Mouse (Mus musculus) kidney, embryonic 14.5 days (tissue): ENCODE results near the gene Slc7a1. TPM values are rescaled to one million over a fixed set of nuclear protein-coding genes. Genes with fewer than 3 reads are reported as not detected.
A peak's percentile ranks its signal among the peaks of the same experiment; 100 is the strongest.
"Not testable (repeated sequence)": the region's sequence is repeated elsewhere in the genome, so short reads cannot be mapped to it uniquely, and the experiment has no call there.

ENCODE experiments used
- ATAC-seq: fragments of 200-750 bp; cut with Nextera tagmentation; 2 replicates; pipeline ENCODE4 v1.8.0; 2017; ENCODE audit warnings: moderate number of reproducible peaks, mild to moderate bottlenecking, moderate TSS enrichment, moderate library complexity; ENCODE audit not compliant: low FRiP score, low TSS enrichment
- H3K27ac ChIP-seq: fragments of 300-500 bp; sonication (generic); 2 replicates; pipeline ENCODE4 v1.5.1; 2014; ENCODE audit warnings: low read depth, mild to moderate bottlenecking, low read length, moderate library complexity, mixed read lengths
- H3K27me3 ChIP-seq: fragments of 300-500 bp; sonication (generic); 2 replicates; pipeline ENCODE4 v1.6.1; 2014; ENCODE audit warnings: mild to moderate bottlenecking, low read length; ENCODE audit not compliant: control insufficient read depth, insufficient read depth
- H3K36me3 ChIP-seq: fragments of 300-500 bp; sonication (generic); 2 replicates; pipeline ENCODE4 v1.6.1; 2014; ENCODE audit warnings: low read length, mixed read lengths; ENCODE audit not compliant: control insufficient read depth, insufficient read depth
- H3K4me1 ChIP-seq: fragments of 300-500 bp; sonication (generic); 2 replicates; pipeline ENCODE4 v1.6.1; 2014; ENCODE audit warnings: low read length, mixed read lengths; ENCODE audit not compliant: control insufficient read depth, insufficient read depth
- H3K4me2 ChIP-seq: fragments of 300-500 bp; sonication (generic); replicated peaks from 2 replicates; pipeline ENCODE4 v1.6.1; 2014; ENCODE audit warnings: low read depth, mild to moderate bottlenecking, low read length
- H3K4me3 ChIP-seq: fragments of 300-500 bp; sonication (generic); 2 replicates; pipeline ENCODE4 v1.5.1; 2014; ENCODE audit warnings: mild to moderate bottlenecking, low read length
- H3K9ac ChIP-seq: fragments of 300-500 bp; sonication (generic); 2 replicates; pipeline ENCODE4 v1.6.1; 2014; ENCODE audit warnings: low read depth, mild to moderate bottlenecking, low read length, moderate library complexity
- H3K9me3 ChIP-seq: fragments of 300-500 bp; sonication (generic); 2 replicates; pipeline ENCODE4 v1.6.1; 2016; ENCODE audit warnings: low read length; ENCODE audit not compliant: control insufficient read depth
- WGBS: fragments of 180-500 bp; shearing (Covaris S2); extraction: QIAGEN DNeasy Blood & Tissue Kit; methylation state at CpG from one replicate; pipeline ENCODE4 v1.1.7; 2014; 5-methylcytosine and 5-hydroxymethylcytosine counted together
- polyA plus RNA-seq: library from polyadenylated mRNA; unstranded; fragments of >200 nt; fragmentation: Nextera tagmentation; extraction: Ambion mirVana; gene quantifications from 2 replicates; pipeline ENCODE4 v1.2.1, GENCODE M21; 2014

Slc7a1 gene
- polyA plus RNA-seq, 1 experiment from 2014 or later = 36.8 TPM

DNA sequence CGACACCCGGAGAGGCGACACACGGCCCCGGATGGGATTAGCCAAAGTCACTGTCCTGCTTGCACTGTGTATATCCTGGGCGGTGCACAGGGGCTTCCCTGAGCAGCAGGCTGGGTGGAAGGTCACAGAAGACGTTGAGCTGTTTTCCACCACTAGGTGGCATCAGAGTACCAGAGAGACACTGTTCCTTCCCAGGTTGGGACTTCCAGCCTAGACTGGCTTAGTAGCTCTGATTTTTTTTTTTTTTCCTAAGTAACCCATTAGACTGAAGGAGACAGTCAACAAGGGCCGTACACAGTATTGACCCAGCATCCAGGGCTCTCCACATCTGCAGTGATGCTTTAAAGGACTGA, 67.1 kb downstream of the Slc7a1 start:
- no peak overlapping the region for H3K4me2 ChIP-seq
- H3K9ac ChIP-seq = no peak overlapping the region
- 43% methylated on average over 8 of the region's 8 CpGs for WGBS
- peak; percentile 83 for ATAC-seq
- H3K4me1 ChIP-seq = no peaks in the 10 kb centered on the region
- peaks cover 29% of the 10 kb centered on the region for H3K36me3 ChIP-seq
- no peak overlapping the region for H3K4me3 ChIP-seq
- no peak overlapping the region for H3K27ac ChIP-seq
- no peaks in the 10 kb centered on the region for H3K27me3 ChIP-seq
- H3K9me3 ChIP-seq = no peaks in the 10 kb centered on the region

DNA sequence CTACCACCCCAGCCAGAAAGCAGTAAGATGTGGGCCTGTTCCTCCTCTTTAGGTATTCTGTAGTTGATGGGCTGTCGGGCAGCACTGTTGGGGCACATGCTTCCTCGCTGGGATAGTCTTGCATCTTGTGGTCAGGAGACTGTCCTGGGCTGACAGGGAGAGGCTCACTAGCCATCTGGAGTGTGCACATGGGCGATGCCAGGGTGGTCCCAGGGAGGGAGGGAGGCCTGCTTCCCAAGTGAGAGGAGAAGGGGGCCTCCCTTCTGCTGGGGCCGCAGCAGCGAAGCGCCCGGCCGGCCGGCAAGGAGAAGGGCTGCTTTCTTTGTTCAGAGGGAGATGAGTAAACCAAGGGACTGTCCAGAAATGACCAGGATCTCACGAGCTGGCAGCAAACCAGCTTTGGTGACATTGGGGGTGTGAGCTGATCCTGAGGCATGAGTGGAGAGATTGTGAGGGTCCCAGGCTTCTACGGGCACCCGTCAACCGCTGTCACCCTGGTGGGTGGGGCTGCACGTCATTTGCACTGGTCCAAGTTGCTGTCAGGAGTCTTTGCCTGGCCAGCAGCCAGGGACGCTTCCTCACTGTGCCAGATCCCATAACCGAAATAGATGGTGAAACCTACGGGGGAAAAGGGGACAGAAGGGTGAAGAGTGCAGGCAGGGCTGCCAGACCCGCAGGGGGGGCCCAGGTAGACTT, 67.6 kb downstream of the Slc7a1 start:
- Histone ChIP-seq H3K4me1 (no peaks in the 10 kb centered on the region), H3K9ac (no peak overlapping the region), H3K9me3 (no peaks in the 10 kb centered on the region), H3K27ac (no peak overlapping the region), H3K27me3 (no peaks in the 10 kb centered on the region), H3K4me3 (no peak overlapping the region), H3K4me2 (no peak overlapping the region), H3K36me3 (peaks cover 29% of the 10 kb centered on the region)
- ATAC-seq = no peak; the same call in 1 of the 2 replicates
- 92% methylated on average over 18 of the region's 18 CpGs for WGBS

DNA sequence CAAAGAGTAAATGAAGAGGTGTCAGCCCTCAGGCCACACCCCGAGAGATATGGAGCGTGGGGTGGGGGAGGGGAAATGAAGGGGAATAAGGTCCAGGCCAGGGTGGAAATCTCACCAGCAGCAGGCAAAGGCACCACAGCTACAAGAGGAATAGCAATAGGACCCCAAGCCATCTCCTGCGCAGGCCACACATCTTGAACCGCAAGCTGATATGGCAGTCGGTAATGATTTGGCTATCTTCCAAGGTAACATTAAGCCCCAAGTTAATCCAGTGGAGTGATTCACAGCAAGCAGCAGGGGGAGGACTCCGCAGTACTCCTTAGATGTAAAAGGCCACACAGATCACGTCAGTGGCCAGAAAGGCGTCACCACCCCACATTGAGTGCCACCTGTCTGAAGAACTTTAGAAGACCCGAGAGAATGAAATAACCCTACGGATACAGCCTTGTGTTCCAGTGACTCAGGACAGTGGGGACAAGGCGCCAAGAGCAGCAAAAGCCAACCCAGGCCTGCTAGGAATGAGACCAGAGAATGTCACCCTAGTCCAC, 68.4 kb downstream of the Slc7a1 start:
- Histone ChIP-seq H3K4me3 (no peak overlapping the region), H3K36me3 (peaks cover 25% of the 10 kb centered on the region), H3K4me1 (no peaks in the 10 kb centered on the region), H3K27ac (no peak overlapping the region), H3K9me3 (no peaks in the 10 kb centered on the region), H3K4me2 (no peak overlapping the region), H3K9ac (no peak overlapping the region), H3K27me3 (no peaks in the 10 kb centered on the region)
- 81% methylated on average over 11 of the region's 11 CpGs for WGBS
- ATAC-seq = no peak

DNA sequence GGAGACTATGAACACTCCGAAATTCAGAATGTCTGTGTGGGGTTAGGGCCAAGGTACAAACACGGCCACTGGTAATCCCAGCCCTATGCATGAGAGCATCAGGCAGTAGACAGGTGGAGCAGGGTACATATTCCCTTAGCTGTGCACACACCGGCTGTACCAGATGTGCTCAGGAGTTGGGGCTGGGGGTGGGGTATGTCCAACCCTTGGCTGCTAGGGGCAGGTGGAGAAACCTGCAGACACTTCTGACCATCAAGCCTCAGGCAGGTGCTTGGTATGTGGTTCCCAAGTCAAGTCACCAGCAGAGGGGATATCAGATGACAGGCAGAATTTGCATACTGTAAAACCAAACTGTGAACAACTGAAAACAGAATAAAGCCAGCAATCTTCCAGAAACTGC, 70.7 kb downstream of the Slc7a1 start:
- H3K4me1 ChIP-seq = no peaks in the 10 kb centered on the region
- 93% methylated on average over 3 of the region's 3 CpGs for WGBS
- H3K4me2 ChIP-seq = no peak overlapping the region
- H3K4me3 ChIP-seq = no peak overlapping the region
- no peaks in the 10 kb centered on the region for H3K9me3 ChIP-seq
- H3K27me3 ChIP-seq = no peaks in the 10 kb centered on the region
- no peak overlapping the region for H3K9ac ChIP-seq
- ATAC-seq = no peak
- no peak overlapping the region for H3K27ac ChIP-seq
- H3K36me3 ChIP-seq = peaks cover 15% of the 10 kb centered on the region

DNA sequence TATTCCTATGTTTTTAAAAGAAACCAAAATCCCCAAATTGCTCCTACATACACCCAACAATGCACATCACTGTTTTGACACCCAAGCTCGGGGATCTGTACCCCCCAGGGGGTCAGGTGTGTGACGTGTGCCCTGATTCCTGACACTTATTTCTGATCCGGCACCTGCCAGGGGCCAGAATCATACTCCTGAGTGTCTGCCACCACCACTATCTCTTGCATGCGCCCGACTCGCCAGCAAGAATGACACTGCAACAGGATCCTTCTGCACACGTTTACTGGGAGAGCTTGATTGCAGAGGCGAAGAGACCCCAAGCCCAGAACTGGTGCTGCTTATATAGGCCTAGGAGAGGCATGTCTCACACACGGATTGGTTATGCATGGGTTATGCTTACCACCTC, 73.4 kb downstream of the Slc7a1 start:
- not testable (repeated sequence) for H3K9me3 ChIP-seq, H3K27ac ChIP-seq, H3K4me1 ChIP-seq, H3K4me2 ChIP-seq, ATAC-seq, H3K9ac ChIP-seq, H3K27me3 ChIP-seq, H3K36me3 ChIP-seq, H3K4me3 ChIP-seq
- 92% methylated on average over 9 of the region's 9 CpGs for WGBS

DNA sequence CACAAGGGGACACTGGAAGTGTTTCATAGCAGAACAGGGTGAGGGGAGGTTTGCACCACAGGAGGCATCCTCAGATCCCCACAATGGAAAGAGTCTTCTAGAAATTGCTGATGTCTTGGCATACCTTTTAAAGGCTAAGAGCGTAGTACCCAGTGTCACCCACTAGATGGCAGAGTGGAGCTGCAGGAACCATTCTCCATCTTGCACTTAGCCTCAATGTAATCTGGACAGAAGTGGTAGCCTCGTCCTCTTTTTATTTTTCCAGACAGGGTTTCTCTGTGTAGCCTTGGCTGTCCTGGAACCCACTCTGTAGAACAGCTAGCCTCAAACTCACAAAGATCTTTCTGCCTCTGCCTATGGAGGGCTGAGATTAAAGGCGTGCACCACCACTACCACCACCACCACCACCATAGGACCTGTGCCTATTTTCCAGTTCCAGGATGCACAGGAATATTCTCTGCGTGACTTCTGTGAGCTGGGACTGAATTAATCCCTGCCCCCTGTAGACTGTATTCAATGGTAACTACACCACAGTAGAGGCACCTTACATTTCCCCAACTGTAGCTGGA, 74.3 kb downstream of the Slc7a1 start:
- H3K9me3 ChIP-seq = no peaks in the 10 kb centered on the region
- no peaks in the 10 kb centered on the region for H3K27me3 ChIP-seq
- no peak overlapping the region for H3K4me3 ChIP-seq
- H3K36me3 ChIP-seq = no peaks in the 10 kb centered on the region
- no peak overlapping the region for H3K4me2 ChIP-seq
- 48% methylated on average over 4 of the region's 4 CpGs for WGBS
- no peaks in the 10 kb centered on the region for H3K4me1 ChIP-seq
- no peak overlapping the region for H3K27ac ChIP-seq
- no peak overlapping the region for H3K9ac ChIP-seq
- no peak for ATAC-seq

DNA sequence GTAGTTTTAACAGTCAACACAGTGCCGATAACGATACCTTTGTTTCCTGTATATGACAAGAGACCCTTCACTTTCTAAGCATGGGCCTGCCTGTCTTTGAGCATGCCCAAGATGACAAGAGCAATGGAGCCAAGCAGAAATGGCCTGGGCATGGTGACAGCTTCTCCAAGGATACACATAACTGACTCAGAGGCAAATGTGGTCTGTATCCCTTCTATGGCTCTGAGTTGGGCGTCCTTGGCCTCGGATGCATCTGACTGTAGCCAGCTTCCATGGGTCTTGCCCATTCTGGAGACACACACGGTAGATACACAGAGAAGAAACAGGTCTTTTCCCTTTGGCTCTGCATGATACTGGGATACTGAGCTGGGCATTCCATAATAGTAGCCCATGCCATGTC, 84.8 kb downstream of the Slc7a1 start:
- Histone ChIP-seq H3K9me3 (no peaks in the 10 kb centered on the region), H3K9ac (no peak overlapping the region), H3K27ac (no peak overlapping the region), H3K36me3 (no peaks in the 10 kb centered on the region), H3K27me3 (no peaks in the 10 kb centered on the region), H3K4me2 (no peak overlapping the region), H3K4me3 (no peak overlapping the region), H3K4me1 (no peaks in the 10 kb centered on the region)
- WGBS = 90% methylated on average over 5 of the region's 5 CpGs
- no peak for ATAC-seq

DNA sequence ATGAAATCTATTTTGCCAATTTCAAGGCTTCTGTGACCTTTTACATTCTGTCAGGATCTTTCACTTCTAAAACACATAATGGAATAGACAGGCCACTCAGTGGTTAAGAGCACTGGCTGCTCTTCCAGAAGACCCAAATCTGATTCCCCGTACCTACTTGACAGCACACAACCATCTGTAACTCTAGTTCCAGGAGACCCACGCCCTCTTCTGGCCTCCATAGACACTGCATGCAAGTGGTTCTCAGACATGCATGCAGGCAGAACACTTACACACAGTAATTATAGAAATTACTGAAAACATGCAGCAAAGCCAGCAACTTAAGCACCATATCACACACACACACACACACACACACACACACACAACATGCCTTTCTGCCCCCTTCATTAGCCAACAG, 87.3 kb downstream of the Slc7a1 start:
- no peak for ATAC-seq
- H3K4me3 ChIP-seq = no peak overlapping the region
- no peak overlapping the region for H3K27ac ChIP-seq
- H3K4me1 ChIP-seq = no peaks in the 10 kb centered on the region
- no peak overlapping the region for H3K9ac ChIP-seq
- WGBS = 63% methylated on average over 2 of the region's 2 CpGs
- H3K9me3 ChIP-seq = no peaks in the 10 kb centered on the region
- H3K27me3 ChIP-seq = no peaks in the 10 kb centered on the region
- H3K4me2 ChIP-seq = no peak overlapping the region
- no peaks in the 10 kb centered on the region for H3K36me3 ChIP-seq

DNA sequence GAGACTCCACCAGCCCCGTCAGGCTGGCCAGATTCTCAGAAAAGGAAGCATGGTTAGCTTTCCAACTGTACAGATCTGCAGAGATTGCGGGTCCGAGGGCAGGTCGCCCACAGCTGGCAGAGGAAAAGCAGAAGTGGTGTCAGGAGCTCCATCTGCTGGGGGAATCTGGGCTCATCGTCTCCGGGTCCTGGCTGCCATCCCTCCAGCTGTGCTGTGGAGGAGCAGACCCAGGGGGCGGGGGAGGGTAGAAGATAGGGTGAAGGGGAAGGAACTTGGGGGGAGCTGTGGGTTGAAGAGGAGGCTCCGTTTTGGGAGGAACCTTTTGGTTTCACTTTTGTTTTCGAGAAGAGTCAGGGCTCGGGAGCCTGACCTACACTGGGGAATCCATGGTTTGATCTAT, 88.9 kb downstream of the Slc7a1 start:
- WGBS = 73% methylated on average over 10 of the region's 10 CpGs
- no peak overlapping the region for H3K4me2 ChIP-seq
- H3K9me3 ChIP-seq = no peaks in the 10 kb centered on the region
- H3K36me3 ChIP-seq = no peaks in the 10 kb centered on the region
- H3K4me1 ChIP-seq = no peaks in the 10 kb centered on the region
- no peak overlapping the region for H3K4me3 ChIP-seq
- no peaks in the 10 kb centered on the region for H3K27me3 ChIP-seq
- H3K9ac ChIP-seq = no peak overlapping the region
- ATAC-seq = no peak
- no peak overlapping the region for H3K27ac ChIP-seq
